Mouse (Mus musculus) cortical plate, adult 2 months (tissue): ENCODE data around the gene Cyth3.

Source experiments
- CTCF ChIP-seq: fragments of 200-500 bp; IDR thresholded peaks from 2 replicates; pipeline ENCODE4 v1.5.1; 2011; ENCODE audit warnings: mild to moderate bottlenecking, control low read depth, low read length; ENCODE audit not compliant: insufficient read depth; ENCODE audit errors: extremely low read depth
- POLR2A ChIP-seq: fragments of 200-500 bp; IDR thresholded peaks from 2 replicates; pipeline ENCODE4 v1.6.1; 2011; ENCODE audit warnings: mild to moderate bottlenecking, low read length, control low read depth; ENCODE audit not compliant: insufficient read depth; ENCODE audit errors: extremely low read depth

- TF ChIP-seq CTCF (no peak), POLR2A (no peak)
Measured at GRCm38 (mm10) chr5:143620196-143620595, 2.1 kb upstream of the Cyth3 start.
